Mouse (Mus musculus) ES-E14 (cell line): ENCODE results near the gene Cdc42.

ENCODE experiments used
- CHD2 ChIP-seq: IDR thresholded peaks from 2 replicates; pipeline ENCODE4 v1.6.1; 2014; ENCODE audit warnings: mild to moderate bottlenecking, low read depth, low read length, inconsistent platforms
- MAFK ChIP-seq: IDR thresholded peaks from 2 replicates; pipeline ENCODE4 v1.6.1; 2014; ENCODE audit warnings: mild to moderate bottlenecking, low read depth, low read length, inconsistent platforms; ENCODE audit not compliant: insufficient read depth

DNA sequence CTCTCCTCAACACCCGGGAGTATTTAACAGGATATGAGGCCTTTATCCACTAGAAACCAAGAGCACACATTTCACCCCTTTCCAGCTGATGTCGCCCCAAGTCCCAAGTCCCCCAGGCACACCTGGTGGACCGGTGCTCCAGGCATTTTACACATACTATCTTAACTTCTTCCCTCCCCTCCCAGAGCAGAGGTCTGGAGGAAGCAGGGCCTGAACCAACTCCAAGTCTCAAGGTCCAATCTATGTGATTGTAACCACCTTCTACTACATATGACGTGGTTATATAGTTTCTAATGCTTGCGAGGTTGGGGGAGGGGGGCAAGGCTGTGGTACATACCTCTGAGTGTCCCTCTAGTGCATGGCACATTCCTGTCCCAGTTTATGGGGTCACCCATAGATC lies 75.4 kb downstream of the Cdc42 start:
- TF ChIP-seq MAFK, result no peak
- TF ChIP-seq CHD2, result no peak
